Mouse (Mus musculus) MEL (cell line): ENCODE results near the gene Tpcn1. TPM values are rescaled to one million over a fixed set of nuclear protein-coding genes. Genes with fewer than 3 reads are reported as not detected.

Experiments
- DNase-seq: peaks from one replicate; pipeline ENCODE4 v3.0.0; 2011; ENCODE audit warnings: low read depth, low spot score
- H3K27ac ChIP-seq: 2 replicates; pipeline ENCODE4 v1.5.1; 2012; ENCODE audit warnings: low read depth, mild to moderate bottlenecking, control low read depth, low read length, moderate library complexity; ENCODE audit not compliant: control insufficient read depth
- H3K27me3 ChIP-seq, 2 experiments: fragments of 150-350 bp in 1 of 2; sonication (generic) in 1 of 2; 2 replicates each; pipeline ENCODE4 v1.6.1; 2012; ENCODE audit warnings: low read length in 2 of 2, mild to moderate bottlenecking in 2 of 2, improper control_type of control experiment in 1 of 2, moderate library complexity in 1 of 2; ENCODE audit not compliant: insufficient read depth in 2 of 2, control insufficient read depth in 1 of 2
- H3K36me3 ChIP-seq, 2 experiments: 2 replicates each; pipeline ENCODE4 v1.6.1; 2012 to 2014; ENCODE audit warnings: low read length in 2 of 2, improper control_type of control experiment in 1 of 2, inconsistent platforms in 1 of 2, mild to moderate bottlenecking in 1 of 2; ENCODE audit not compliant: insufficient read depth in 2 of 2, control insufficient read depth in 1 of 2
- H3K4me1 ChIP-seq, 2 experiments: fragments of 150-350 bp in 1 of 2; sonication (generic) in 1 of 2; 2 replicates each; pipeline ENCODE4 v1.6.1; 2012; ENCODE audit warnings: low read length in 2 of 2, improper control_type of control experiment in 1 of 2, mild to moderate bottlenecking in 1 of 2; ENCODE audit not compliant: insufficient read depth in 2 of 2, control insufficient read depth in 1 of 2
- H3K4me3 ChIP-seq, 2 experiments: fragments of 150-350 bp in 1 of 2; sonication (generic) in 1 of 2; 2 replicates each; pipeline ENCODE4 v1.5.1; 2012; ENCODE audit warnings: low read depth in 2 of 2, low read length in 2 of 2, mild to moderate bottlenecking in 2 of 2, moderate library complexity in 2 of 2, control low read depth in 1 of 2, improper control_type of control experiment in 1 of 2; ENCODE audit not compliant: control insufficient read depth in 1 of 2, insufficient read depth in 1 of 2
- H3K79me2 ChIP-seq: 2 replicates; pipeline ENCODE4 v1.6.1; 2012; ENCODE audit warnings: mild to moderate bottlenecking, low read length, moderate library complexity; ENCODE audit not compliant: control insufficient read depth, poor library complexity, insufficient read depth
- H3K9ac ChIP-seq: 2 replicates; pipeline ENCODE4 v1.6.1; 2012; ENCODE audit warnings: low read depth, mild to moderate bottlenecking, control low read depth, low read length, moderate library complexity; ENCODE audit not compliant: control insufficient read depth, poor library complexity, severe bottlenecking
- H3K9me3 ChIP-seq: fragments of 150-350 bp; sonication (generic); replicated peaks from 2 replicates; pipeline ENCODE4 v1.6.1; 2012; ENCODE audit warnings: mild to moderate bottlenecking, low read length, improper control_type of control experiment, moderate library complexity; ENCODE audit not compliant: insufficient read depth
- BHLHE40 ChIP-seq: IDR thresholded peaks from 2 replicates; pipeline ENCODE4 v1.6.1; 2012; ENCODE audit warnings: low read depth, mild to moderate bottlenecking, inconsistent platforms, low read length, improper control_type of control experiment, borderline replicate concordance
- CHD1 ChIP-seq: IDR thresholded peaks from 2 replicates; pipeline ENCODE4 v1.6.1; 2012; ENCODE audit warnings: low read depth, mild to moderate bottlenecking, inconsistent platforms, low read length, improper control_type of control experiment
- E2F4 ChIP-seq: IDR thresholded peaks from 2 replicates; pipeline ENCODE4 v1.6.1; 2011; ENCODE audit warnings: low read depth, low read length, improper control_type of control experiment, borderline replicate concordance
- EP300 ChIP-seq, 2 experiments: IDR thresholded peaks; 2 replicates each; pipeline ENCODE4 v1.6.1; 2011; ENCODE audit warnings: improper control_type of control experiment in 2 of 2, low read length in 2 of 2, low read depth in 1 of 2, mild to moderate bottlenecking in 1 of 2
- ETS1 ChIP-seq: IDR thresholded peaks from 2 replicates; pipeline ENCODE4 v1.6.1; 2012; ENCODE audit warnings: low read depth, mild to moderate bottlenecking, inconsistent platforms, low read length, improper control_type of control experiment, moderate library complexity
- GABPA ChIP-seq: IDR thresholded peaks from 2 replicates; pipeline ENCODE4 v1.6.1; 2012; ENCODE audit warnings: low read depth, mild to moderate bottlenecking, inconsistent platforms, low read length, improper control_type of control experiment, moderate library complexity
- GATA1 ChIP-seq: IDR thresholded peaks from 2 replicates; pipeline ENCODE4 v1.6.1; 2011; ENCODE audit warnings: low read depth, low read length, improper control_type of control experiment
- HCFC1 ChIP-seq: IDR thresholded peaks from 2 replicates; pipeline ENCODE4 v1.6.1; 2012; ENCODE audit warnings: low read depth, mild to moderate bottlenecking, inconsistent platforms, low read length, improper control_type of control experiment, moderate library complexity
- MAZ ChIP-seq: IDR thresholded peaks from 2 replicates; pipeline ENCODE4 v1.6.1; 2012; ENCODE audit warnings: low read depth, mild to moderate bottlenecking, inconsistent platforms, low read length, improper control_type of control experiment
- MEF2A ChIP-seq: IDR thresholded peaks from 2 replicates; pipeline ENCODE4 v1.6.1; 2014; ENCODE audit warnings: low read depth, mild to moderate bottlenecking, inconsistent platforms, low read length, improper control_type of control experiment; ENCODE audit not compliant: poor library complexity, insufficient replicate concordance, severe bottlenecking; ENCODE audit errors: extremely low read depth
- MXI1 ChIP-seq: IDR thresholded peaks from 2 replicates; pipeline ENCODE4 v1.6.1; 2011; ENCODE audit warnings: mild to moderate bottlenecking, low read depth, low read length, improper control_type of control experiment
- MYC ChIP-seq: IDR thresholded peaks from 2 replicates; pipeline ENCODE4 v1.6.1; 2011; ENCODE audit warnings: low read depth, mild to moderate bottlenecking, low read length, improper control_type of control experiment, moderate library complexity
- NRF1 ChIP-seq: IDR thresholded peaks from 2 replicates; pipeline ENCODE4 v1.6.1; 2014; ENCODE audit warnings: low read depth, mild to moderate bottlenecking, inconsistent platforms, low read length, improper control_type of control experiment, moderate library complexity; ENCODE audit not compliant: poor library complexity, insufficient read depth, severe bottlenecking
- POLR2A ChIP-seq, 2 experiments: IDR thresholded peaks; 2 replicates each; pipeline ENCODE4 v1.6.1; 2011 to 2012; ENCODE audit warnings: low read length in 2 of 2, mild to moderate bottlenecking in 2 of 2, control low read depth in 1 of 2, improper control_type of control experiment in 1 of 2, low read depth in 1 of 2, moderate library complexity in 1 of 2; ENCODE audit not compliant: control insufficient read depth in 1 of 2, insufficient read depth in 1 of 2, poor library complexity in 1 of 2
- POLR2AphosphoS2 ChIP-seq: IDR thresholded peaks from 2 replicates; pipeline ENCODE4 v1.6.1; 2011; ENCODE audit warnings: low read length, improper control_type of control experiment
- POLR2AphosphoS5 ChIP-seq: IDR thresholded peaks from 2 replicates; pipeline ENCODE4 v1.6.1; 2012; ENCODE audit warnings: low read depth, borderline replicate concordance, mild to moderate bottlenecking, inconsistent platforms, low read length, moderate library complexity, mixed read lengths
- SIN3A ChIP-seq: IDR thresholded peaks from 2 replicates; pipeline ENCODE4 v1.6.1; 2012; ENCODE audit warnings: low read length, improper control_type of control experiment, inconsistent platforms
- SMC3 ChIP-seq: IDR thresholded peaks from 2 replicates; pipeline ENCODE4 v1.6.1; 2011; ENCODE audit warnings: low read depth, low read length, improper control_type of control experiment
- TAL1 ChIP-seq: IDR thresholded peaks from 2 replicates; pipeline ENCODE4 v1.6.1; 2012; ENCODE audit warnings: mild to moderate bottlenecking, inconsistent platforms, low read length, moderate library complexity, mixed read lengths
- TBP ChIP-seq: IDR thresholded peaks from 2 replicates; pipeline ENCODE4 v1.8.0; 2011; ENCODE audit warnings: low read depth, low read length, improper control_type of control experiment
- UBTF ChIP-seq: IDR thresholded peaks from 2 replicates; pipeline ENCODE4 v1.6.1; 2012; ENCODE audit warnings: low read depth, mild to moderate bottlenecking, inconsistent platforms, low read length, improper control_type of control experiment, moderate library complexity, borderline replicate concordance; ENCODE audit not compliant: insufficient read depth
- USF1 ChIP-seq: IDR thresholded peaks from 2 replicates; pipeline ENCODE4 v1.6.1; 2014; ENCODE audit warnings: low read depth, mild to moderate bottlenecking, inconsistent platforms, low read length, improper control_type of control experiment, moderate library complexity
- USF2 ChIP-seq, 2 experiments: IDR thresholded peaks; 2 replicates each; pipeline ENCODE4 v1.6.1; 2011 to 2012; ENCODE audit warnings: improper control_type of control experiment in 2 of 2, low read length in 2 of 2, borderline replicate concordance in 1 of 2, inconsistent platforms in 1 of 2, low read depth in 1 of 2, mild to moderate bottlenecking in 1 of 2; ENCODE audit not compliant: insufficient read depth in 1 of 2
- ZKSCAN1 ChIP-seq: IDR thresholded peaks from 2 replicates; pipeline ENCODE4 v1.6.1; 2012; ENCODE audit warnings: low read depth, mild to moderate bottlenecking, inconsistent platforms, low read length, improper control_type of control experiment, moderate library complexity
- ZNF384 ChIP-seq: IDR thresholded peaks from 2 replicates; pipeline ENCODE4 v1.6.1; 2012; ENCODE audit warnings: low read depth, mild to moderate bottlenecking, inconsistent platforms, low read length, improper control_type of control experiment
- polyA plus RNA-seq, 2 experiments: library from polyadenylated mRNA; stranded (reverse) in 1 of 2; unstranded in 1 of 2; fragments of >175 nt in 1 of 2; fragments of >200 nt in 1 of 2; gene quantifications; 2 replicates each; pipeline versions ENCODE4 v1.2.1 to v1.2.4; 2012; ENCODE audit warnings: low replicate concordance in 2 of 2, low read depth in 1 of 2; ENCODE audit not compliant: insufficient read length in 2 of 2, insufficient read depth in 1 of 2, missing spikeins in 1 of 2
- total RNA-seq: library from RNA; depleted of rRNA; stranded (reverse); fragments of 300-350 nt; gene quantifications from 2 replicates; pipeline ENCODE4 v1.2.3, GENCODE M21; 2012

Tpcn1 gene
- total and polyA plus RNA-seq, 3 experiments, result 11.3 to 43.2 TPM; not detected in 1

GRCm38 (mm10) chr5:120493873-120494395 lies 94.5 kb downstream of the Tpcn1 start:
- no peaks in the 10 kb centered on the region for H3K79me2 ChIP-seq
- no peak for TF ChIP-seq BHLHE40
- TF ChIP-seq SIN3A, result no peak
- TF ChIP-seq TBP, result no peak
- TF ChIP-seq MXI1, result no peak
- no peak for TF ChIP-seq USF1
- no peak for TF ChIP-seq POLR2AphosphoS5
- TF ChIP-seq CHD1, result no peak
- no peak for TF ChIP-seq HCFC1
- no peak for TF ChIP-seq ZNF384
- TF ChIP-seq E2F4, result no peak
- no peak for TF ChIP-seq MYC
- TF ChIP-seq MAZ, result no peak
- TF ChIP-seq, all 39 proteins: peak for 0
- no peaks in the 10 kb centered on the region; a peak in 1 of 4 replicates for H3K36me3 ChIP-seq

GRCm38 (mm10) chr5:120493440-120493839 lies 95.0 kb downstream of the Tpcn1 start:
- Histone ChIP-seq H3K9me3 (no peaks in the 10 kb centered on the region), H3K79me2 (no peaks in the 10 kb centered on the region)
- no peak for DNase-seq
- TF ChIP-seq GATA1, result no peak
- no peak for TF ChIP-seq POLR2A (IDR thresholded peaks at IDR 0.05; ENCODE audit: control insufficient read depth in 1 of 2, insufficient read depth in 1 of 2, low read depth in 1 of 2, low read length in 2 of 2, poor library complexity in 1 of 2)
- TF ChIP-seq UBTF, result no peak
- TF ChIP-seq EP300 (IDR thresholded peaks at IDR 0.05; ENCODE audit: low read depth in 1 of 2, low read length in 2 of 2), result no peak
- no peak for TF ChIP-seq TAL1
- TF ChIP-seq NRF1, result no peak
- TF ChIP-seq GABPA, result no peak
- TF ChIP-seq E2F4, result no peak
- TF ChIP-seq HCFC1, result no peak
- no peak for TF ChIP-seq USF2 (IDR thresholded peaks at IDR 0.05; ENCODE audit: borderline replicate concordance in 1 of 2, insufficient read depth in 1 of 2, low read depth in 1 of 2, low read length in 2 of 2)
- TF ChIP-seq ETS1, result no peak
- TF ChIP-seq SMC3, result no peak
- no peak for TF ChIP-seq POLR2AphosphoS2
- TF ChIP-seq MEF2A, result no peak
- TF ChIP-seq MXI1, result no peak
- no peak for TF ChIP-seq POLR2AphosphoS5
- no peak for TF ChIP-seq ZKSCAN1
- TF ChIP-seq CHD1, result no peak
- TF ChIP-seq, all 39 proteins: peak for 0
- no peaks in the 10 kb centered on the region for H3K27me3 ChIP-seq
- no peaks in the 10 kb centered on the region; a peak in 1 of 4 replicates for H3K36me3 ChIP-seq
- H3K27ac ChIP-seq, result no peak overlapping the region
- H3K9ac ChIP-seq, result no peak overlapping the region
- no peak overlapping the region for H3K4me3 ChIP-seq
- H3K4me1 ChIP-seq, result no peaks in the 10 kb centered on the region

More at GRCm38 (mm10) chr5:120493873-120494395, 94.5 kb downstream of the Tpcn1 start:
- Histone ChIP-seq H3K27me3 (no peaks in the 10 kb centered on the region), H3K27ac (no peak overlapping the region), H3K9me3 (no peaks in the 10 kb centered on the region), H3K4me1 (no peaks in the 10 kb centered on the region), H3K4me3 (no peak overlapping the region), H3K9ac (no peak overlapping the region)
- no peak for DNase-seq
